Mouse (Mus musculus) ES-E14 (cell line): ENCODE results near the gene Myzap.

Experiments used
- HCFC1 ChIP-seq: IDR thresholded peaks from 2 replicates; pipeline ENCODE4 v1.6.1; 2012; ENCODE audit warnings: low read length, inconsistent platforms, borderline replicate concordance; ENCODE audit not compliant: insufficient read depth
- MAFK ChIP-seq: IDR thresholded peaks from 2 replicates; pipeline ENCODE4 v1.6.1; 2014; ENCODE audit warnings: mild to moderate bottlenecking, low read depth, low read length, inconsistent platforms; ENCODE audit not compliant: insufficient read depth
- ZNF384 ChIP-seq: IDR thresholded peaks from 2 replicates; pipeline ENCODE4 v1.6.1; 2012; ENCODE audit warnings: low read depth, low read length, inconsistent platforms

- TF ChIP-seq HCFC1 (no peak), ZNF384 (no peak), MAFK (no peak)
These were observed 68.3 kb downstream of the Myzap start for GRCm38 (mm10) chr9:71523901-71524300.
